Mouse (Mus musculus) kidney, postnatal 0 days (tissue): ENCODE results near the gene Olfr790. TPM values are rescaled to one million over a fixed set of nuclear protein-coding genes. Genes with fewer than 3 reads are reported as not detected.
A peak's percentile ranks its signal among the peaks of the same experiment; 100 is the strongest.

ENCODE experiments used
- ATAC-seq: fragments of 200-750 bp; cut with Nextera tagmentation; replicated peaks from 2 replicates; pipeline ENCODE4 v1.8.0; 2017; ENCODE audit warnings: low read depth, moderate number of reproducible peaks, moderate TSS enrichment, moderate library complexity; ENCODE audit not compliant: low FRiP score
- DNase-seq: peaks from one replicate; pipeline ENCODE4 v3.0.0-alpha.2; 2016; ENCODE audit warnings: low spot score
- H3K27ac ChIP-seq: fragments of 300-500 bp; sonication (generic); 2 replicates; pipeline ENCODE4 v1.5.1; 2014; ENCODE audit warnings: mild to moderate bottlenecking
- H3K27me3 ChIP-seq: fragments of 300-500 bp; sonication (generic); 2 replicates; pipeline ENCODE4 v1.6.1; 2014; ENCODE audit warnings: low read length, mixed read lengths; ENCODE audit not compliant: insufficient read depth
- H3K36me3 ChIP-seq: fragments of 300-500 bp; sonication (generic); 2 replicates; pipeline ENCODE4 v1.6.1; 2014; ENCODE audit warnings: low read length, mixed read lengths; ENCODE audit not compliant: insufficient read depth
- H3K4me1 ChIP-seq: fragments of 300-500 bp; sonication (generic); replicated peaks from 2 replicates; pipeline ENCODE4 v1.6.1; 2014; ENCODE audit warnings: antibody characterized with exemption, low read length, mixed read lengths; ENCODE audit not compliant: insufficient read depth
- H3K4me2 ChIP-seq: fragments of 300-500 bp; sonication (generic); 2 replicates; pipeline ENCODE4 v1.6.1; 2014; ENCODE audit warnings: mild to moderate bottlenecking, low read length, moderate library complexity, mixed read lengths
- H3K4me3 ChIP-seq: fragments of 300-500 bp; sonication (generic); replicated peaks from 2 replicates; pipeline ENCODE4 v1.5.1; 2014; ENCODE audit warnings: low read depth, low read length
- H3K9ac ChIP-seq: fragments of 300-500 bp; sonication (generic); 2 replicates; pipeline ENCODE4 v1.6.1; 2014; ENCODE audit warnings: low read depth, low read length
- H3K9me3 ChIP-seq: fragments of 300-500 bp; sonication (generic); replicated peaks from 2 replicates; pipeline ENCODE4 v1.6.1; 2016; ENCODE audit warnings: low read length, inconsistent platforms, mixed read lengths
- CTCF ChIP-seq: IDR thresholded peaks from 2 replicates; pipeline ENCODE4 v1.5.1; 2016; ENCODE audit warnings: antibody characterized with exemption, low read depth, mild to moderate bottlenecking, moderate library complexity
- WGBS: fragments of 180-500 bp; shearing (Covaris S2); extraction: QIAGEN DNeasy Blood & Tissue Kit; methylation state at CpG from one replicate; pipeline ENCODE4 v1.1.7; 2014; 5-methylcytosine and 5-hydroxymethylcytosine counted together
- polyA plus RNA-seq: library from polyadenylated mRNA; unstranded; fragments of >200 nt; fragmentation: Nextera tagmentation; extraction: Ambion mirVana; gene quantifications from 2 replicates; pipeline ENCODE4 v1.2.1, GENCODE M21; 2015

Gene Olfr790
- polyA plus RNA-seq, 1 experiment from 2014 or later, result not detected

- DNase-seq (no peak), ATAC-seq (no peak)
- H3K4me3 ChIP-seq, result no peak within 1 kb of the TSS
- 66% methylated on average over 3 of the region's 3 CpGs for WGBS
- H3K4me2 ChIP-seq, result no peak within 1 kb of the TSS
- no peaks in the 10 kb centered on the region for H3K36me3 ChIP-seq
- H3K4me1 ChIP-seq, result no peaks in the 10 kb centered on the region
- H3K9me3 ChIP-seq, result no peaks in the 10 kb centered on the region
- H3K27ac ChIP-seq, result no peak within 1 kb of the TSS
- no peaks in the 10 kb centered on the region for H3K27me3 ChIP-seq
- H3K9ac ChIP-seq, result no peak within 1 kb of the TSS
- no peak for TF ChIP-seq CTCF
Measured at GRCm38 (mm10) chr10:129521492-129521891, 23.2 kb downstream of the Olfr790 start, which contains the start of gene Olfr791. Gene Olfr791 (plus strand): TSS chr10:129521792.

DNA sequence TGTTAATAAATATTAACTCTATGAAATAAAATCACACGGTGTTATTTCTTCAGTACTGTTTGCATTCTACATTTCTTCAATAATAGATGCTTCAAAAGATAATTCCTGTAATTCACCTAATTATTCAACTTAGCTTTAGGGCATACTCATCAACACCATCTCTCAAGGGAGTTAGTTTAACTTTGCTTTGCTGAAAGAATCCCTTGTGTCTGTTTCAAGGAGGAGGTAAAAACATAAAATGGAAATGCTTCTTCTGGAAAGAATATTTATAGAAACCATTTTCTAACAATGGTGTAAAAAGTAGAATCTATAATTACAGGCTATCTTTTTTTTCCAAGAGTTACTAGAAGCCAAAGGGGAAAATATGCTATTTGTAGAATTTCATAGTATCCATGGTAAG is 40.6 kb downstream of the Olfr790 start, which contains the start of gene Olfr792:
TSS of gene Olfr792 (plus strand) at position 301 of the 400 bp plus-strand sequence.
- Histone ChIP-seq H3K27ac (no peak within 1 kb of the TSS), H3K4me1 (no peaks in the 10 kb centered on the region), H3K36me3 (no peaks in the 10 kb centered on the region), H3K4me3 (no peak within 1 kb of the TSS), H3K27me3 (no peaks in the 10 kb centered on the region), H3K9me3 (no peaks in the 10 kb centered on the region), H3K4me2 (no peak within 1 kb of the TSS), H3K9ac (no peak within 1 kb of the TSS)
- DNase-seq, result no peak
- WGBS, result 82% methylated on average over 1 of the region's 1 CpGs
- no peak for ATAC-seq
- TF ChIP-seq CTCF, result no peak

DNA sequence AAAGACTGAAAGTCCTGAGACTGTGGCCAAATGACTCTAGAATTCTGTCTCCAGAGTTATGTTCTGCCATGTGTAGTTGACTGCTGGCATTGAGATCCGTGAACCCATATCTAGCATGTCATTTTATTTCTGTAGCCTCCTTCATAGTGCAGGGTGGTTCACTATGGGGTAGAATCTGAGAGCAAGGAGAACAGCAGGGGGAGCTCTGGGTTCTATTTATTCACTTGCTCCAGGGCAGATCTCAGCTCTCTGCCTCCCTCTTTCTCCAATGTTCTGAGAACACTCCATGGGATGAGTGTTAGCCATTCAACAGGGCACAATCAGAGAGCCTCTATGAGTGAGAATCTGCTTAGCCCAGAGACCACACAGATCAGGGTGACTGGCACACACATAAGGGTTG is 51.1 kb downstream of the Olfr790 start:
- H3K36me3 ChIP-seq, result no peaks in the 10 kb centered on the region
- TF ChIP-seq CTCF, result peak; percentile 37; the same call in 1 of the 2 replicates
- H3K4me1 ChIP-seq, result no peaks in the 10 kb centered on the region
- no peak overlapping the region for H3K4me2 ChIP-seq
- no peak overlapping the region for H3K27ac ChIP-seq
- no peaks in the 10 kb centered on the region for H3K27me3 ChIP-seq
- no peak overlapping the region for H3K4me3 ChIP-seq
- H3K9me3 ChIP-seq, result no peaks in the 10 kb centered on the region
- WGBS, result 70% methylated on average over 1 of the region's 1 CpGs
- peak; percentile 14 for DNase-seq
- ATAC-seq, result no peak
- no peak overlapping the region for H3K9ac ChIP-seq

Other genes with a start within 250 kb of the Olfr790 start
- gene Olfr776, start 239.4 kb upstream of the Olfr790 start, polyA plus RNA-seq, result not detected in 2 replicates
- gene Olfr777, start 227.0 kb upstream of the Olfr790 start, polyA plus RNA-seq, result not detected in 2 replicates
- gene Olfr780, start 180.4 kb upstream of the Olfr790 start, polyA plus RNA-seq, result not detected in 2 replicates
- gene Olfr781, start 169.6 kb upstream of the Olfr790 start, polyA plus RNA-seq, result not detected in 2 replicates
- gene Olfr782, start 149.6 kb upstream of the Olfr790 start, polyA plus RNA-seq, result not detected in 2 replicates
- gene Olfr784, start 114.4 kb upstream of the Olfr790 start, polyA plus RNA-seq, result not detected in 2 replicates
- gene Olfr785, start 93.1 kb upstream of the Olfr790 start, polyA plus RNA-seq, result not detected in 2 replicates
- not detected in 2 replicates for gene Olfr786, start 71.2 kb upstream of the Olfr790 start, polyA plus RNA-seq
- gene Olfr787, start 36.6 kb upstream of the Olfr790 start, polyA plus RNA-seq, result not detected in 2 replicates
- not detected in 2 replicates for gene Olfr788, start 27.5 kb upstream of the Olfr790 start, polyA plus RNA-seq
- gene Olfr789, start 13.7 kb upstream of the Olfr790 start, polyA plus RNA-seq, result not detected in 2 replicates
- gene Olfr791, start 23.3 kb downstream of the Olfr790 start, polyA plus RNA-seq, result not detected in 2 replicates
- not detected in 2 replicates for gene Olfr792, start 40.7 kb downstream of the Olfr790 start, polyA plus RNA-seq
- gene Olfr794, start 69.2 kb downstream of the Olfr790 start, polyA plus RNA-seq, result not detected in 2 replicates
- gene Olfr796, start 114.1 kb downstream of the Olfr790 start, polyA plus RNA-seq, result not detected in 2 replicates
- gene Olfr798, start 129.4 kb downstream of the Olfr790 start, polyA plus RNA-seq, result not detected in 2 replicates
- gene Olfr799, start 139.0 kb downstream of the Olfr790 start, polyA plus RNA-seq, result not detected in 2 replicates
- gene Olfr800, start 159.2 kb downstream of the Olfr790 start, polyA plus RNA-seq, result not detected in 2 replicates
- gene Olfr801, start 175.4 kb downstream of the Olfr790 start, polyA plus RNA-seq, result not detected in 2 replicates
- gene Olfr802, start 189.7 kb downstream of the Olfr790 start, polyA plus RNA-seq, result not detected in 2 replicates
- gene Olfr803, start 195.8 kb downstream of the Olfr790 start, polyA plus RNA-seq, result not detected in 2 replicates
- not detected in 2 replicates for gene Olfr804, start 204.7 kb downstream of the Olfr790 start, polyA plus RNA-seq
- gene Olfr805, start 230.9 kb downstream of the Olfr790 start, polyA plus RNA-seq, result not detected in 2 replicates
- gene Olfr806, start 243.4 kb downstream of the Olfr790 start, polyA plus RNA-seq, result not detected in 2 replicates